Mouse (Mus musculus): Measurements from ENCODE around the gene Wdr74. TPM values are rescaled to one million over a fixed set of nuclear protein-coding genes. Genes with fewer than 3 reads are reported as not detected.
"Not testable (repeated sequence)": the region's sequence is repeated elsewhere in the genome, so short reads cannot be mapped to it uniquely, and the experiment has no call there.

Gene Wdr74
- polyA plus RNA-seq, 1 experiment from 2014 or later, result 54.1 TPM

- H3K4me3 ChIP-seq; H3K9me3 ChIP-seq; H3K9ac ChIP-seq; H3K4me2 ChIP-seq; ATAC-seq (ENCODE audit: extremely low read depth, insufficient number of reproducible peaks, low FRiP score, low TSS enrichment); H3K27ac ChIP-seq (replicated peaks); H3K27me3 ChIP-seq (replicated peaks): not testable (repeated sequence)
- H3K4me1 ChIP-seq, result peaks cover 27% of the 10 kb centered on the region
- H3K36me3 ChIP-seq, result peaks cover 33% of the 10 kb centered on the region
- 53% methylated on average over 3 of the region's 3 CpGs for WGBS
These were observed 7.1 kb upstream of the Wdr74 start for GRCm38 (mm10) chr19:8728335-8729099.

GRCm38 (mm10) chr19:8734334-8734733, 1.3 kb upstream of the Wdr74 start:
- H3K4me1 ChIP-seq, result peaks cover 9% of the 10 kb centered on the region
- H3K4me2 ChIP-seq, result no peak overlapping the region
- WGBS, result 55% methylated on average over 3 of the region's 3 CpGs
- peaks cover 18% of the 10 kb centered on the region for H3K36me3 ChIP-seq
- no peak overlapping the region for H3K27ac ChIP-seq (replicated peaks)
- 0 out of 2 replicates have a peak, but pooled peaks cover 4% of the 10 kb centered on the region for H3K27me3 ChIP-seq (replicated peaks)
- no peak overlapping the region for H3K4me3 ChIP-seq
- ATAC-seq (ENCODE audit: extremely low read depth, insufficient number of reproducible peaks, low FRiP score, low TSS enrichment), result no peak
- no peaks in the 10 kb centered on the region for H3K9me3 ChIP-seq
- H3K9ac ChIP-seq, result no peak overlapping the region

GRCm38 (mm10) chr19:8736160-8736467, 487 bp downstream of the Wdr74 start:
- Histone ChIP-seq H3K27ac (replicated peaks) (peak overlapping the region; percentile 71), H3K36me3 (peaks cover 33% of the 10 kb centered on the region), H3K9me3 (no peaks in the 10 kb centered on the region), H3K27me3 (replicated peaks) (0 out of 2 replicates have a peak, but pooled peaks cover 4% of the 10 kb centered on the region), H3K9ac (peak overlapping the region; percentile 92), H3K4me3 (peak overlapping the region; percentile 96), H3K4me1 (peaks cover 18% of the 10 kb centered on the region), H3K4me2 (peak overlapping the region; percentile 93)
- peak; percentile 12; the same call in 1 of the 2 replicates for ATAC-seq (ENCODE audit: extremely low read depth, insufficient number of reproducible peaks, low FRiP score, low TSS enrichment)
- WGBS, result 2% methylated on average over 11 of the region's 11 CpGs

- ATAC-seq (ENCODE audit: extremely low read depth, insufficient number of reproducible peaks, low FRiP score, low TSS enrichment), result no peak
- H3K27me3 ChIP-seq (replicated peaks), result no peaks in the 10 kb centered on the region
- WGBS, result 89% methylated on average over 7 of the region's 7 CpGs
- H3K4me3 ChIP-seq, result no peak overlapping the region
- no peak overlapping the region for H3K4me2 ChIP-seq
- H3K9me3 ChIP-seq, result no peaks in the 10 kb centered on the region
- H3K36me3 ChIP-seq, result peaks cover 46% of the 10 kb centered on the region
- H3K4me1 ChIP-seq, result peaks cover 34% of the 10 kb centered on the region
- H3K27ac ChIP-seq (replicated peaks), result no peak overlapping the region
- no peak overlapping the region for H3K9ac ChIP-seq
These were observed 3.3 kb downstream of the Wdr74 start for GRCm38 (mm10) chr19:8738911-8739310.

- H3K36me3 ChIP-seq, result peaks cover 53% of the 10 kb centered on the region
- H3K27ac ChIP-seq (replicated peaks), result no peak overlapping the region
- H3K27me3 ChIP-seq (replicated peaks), result no peaks in the 10 kb centered on the region
- H3K4me1 ChIP-seq, result peaks cover 34% of the 10 kb centered on the region
- H3K4me3 ChIP-seq, result no peak overlapping the region
- no peaks in the 10 kb centered on the region for H3K9me3 ChIP-seq
- WGBS, result 89% methylated on average over 6 of the region's 6 CpGs
- no peak overlapping the region for H3K9ac ChIP-seq
- ATAC-seq (ENCODE audit: extremely low read depth, insufficient number of reproducible peaks, low FRiP score, low TSS enrichment), result no peak
- H3K4me2 ChIP-seq, result no peak overlapping the region
These were observed 4.0 kb downstream of the Wdr74 start for GRCm38 (mm10) chr19:8739646-8740045.

GRCm38 (mm10) chr19:8740603-8741002, 5.0 kb downstream of the Wdr74 start, which contains the start of gene 1700092M07Rik:
TSS of gene 1700092M07Rik (plus strand) at chr19:8740718.
- H3K27ac ChIP-seq (replicated peaks), result peak within 1 kb of the TSS; percentile 98
- H3K36me3 ChIP-seq, result peaks cover 63% of the 10 kb centered on the region
- no peaks in the 10 kb centered on the region for H3K27me3 ChIP-seq (replicated peaks)
- H3K9ac ChIP-seq, result peak within 1 kb of the TSS; percentile 97
- H3K4me2 ChIP-seq, result peak within 1 kb of the TSS; percentile 100
- no peaks in the 10 kb centered on the region for H3K9me3 ChIP-seq
- peak within 1 kb of the TSS; percentile 98 for H3K4me3 ChIP-seq
- WGBS, result 67% methylated on average over 14 of the region's 14 CpGs
- peaks cover 30% of the 10 kb centered on the region for H3K4me1 ChIP-seq
- no peak for ATAC-seq (ENCODE audit: extremely low read depth, insufficient number of reproducible peaks, low FRiP score, low TSS enrichment)

- Histone ChIP-seq H3K4me2 (peak within 1 kb of the TSS; percentile 100), H3K27me3 (replicated peaks) (no peaks in the 10 kb centered on the region), H3K27ac (replicated peaks) (peak within 1 kb of the TSS; percentile 98), H3K36me3 (peaks cover 71% of the 10 kb centered on the region), H3K4me1 (peaks cover 30% of the 10 kb centered on the region), H3K9ac (peak within 1 kb of the TSS; percentile 97), H3K4me3 (peak within 1 kb of the TSS; percentile 98), H3K9me3 (no peaks in the 10 kb centered on the region)
- peak; percentile 95 for ATAC-seq (ENCODE audit: extremely low read depth, insufficient number of reproducible peaks, low FRiP score, low TSS enrichment)
- WGBS, result under 1% methylated on average over 36 of the region's 36 CpGs
These were observed 5.7 kb downstream of the Wdr74 start, which contains the start of gene Stx5a for GRCm38 (mm10) chr19:8741243-8741869. TSS of gene Stx5a (plus strand) at chr19:8741413.

- ATAC-seq (ENCODE audit: extremely low read depth, insufficient number of reproducible peaks, low FRiP score, low TSS enrichment), result no peak
- no peaks in the 10 kb centered on the region for H3K27me3 ChIP-seq (replicated peaks)
These were observed 6.5 kb downstream of the Wdr74 start for GRCm38 (mm10) chr19:8742176-8742575.

GRCm38 (mm10) chr19:8745382-8745781, 9.8 kb downstream of the Wdr74 start:
- no peaks in the 10 kb centered on the region for H3K9me3 ChIP-seq

More at GRCm38 (mm10) chr19:8742176-8742575, 6.5 kb downstream of the Wdr74 start:
- Histone ChIP-seq H3K4me1 (peaks cover 25% of the 10 kb centered on the region), H3K4me3 (peak overlapping the region; percentile 98), H3K27ac (replicated peaks) (peak overlapping the region; percentile 98), H3K9me3 (no peaks in the 10 kb centered on the region), H3K9ac (peak overlapping the region; percentile 97), H3K4me2 (peak overlapping the region; percentile 100), H3K36me3 (peaks cover 79% of the 10 kb centered on the region)
- 12% methylated on average over 14 of the region's 14 CpGs for WGBS

GRCm38 (mm10) chr19:8747368-8747767, 11.7 kb downstream of the Wdr74 start:
- Histone ChIP-seq H3K27ac (replicated peaks) (no peak overlapping the region), H3K4me3 (no peak overlapping the region), H3K27me3 (replicated peaks) (no peaks in the 10 kb centered on the region), H3K4me1 (peaks cover 13% of the 10 kb centered on the region), H3K9ac (no peak overlapping the region), H3K36me3 (peaks cover 98% of the 10 kb centered on the region), H3K4me2 (no peak overlapping the region), H3K9me3 (no peaks in the 10 kb centered on the region)
- WGBS, result 68% methylated on average over 2 of the region's 2 CpGs
- no peak for ATAC-seq (ENCODE audit: extremely low read depth, insufficient number of reproducible peaks, low FRiP score, low TSS enrichment)

More at GRCm38 (mm10) chr19:8745382-8745781, 9.8 kb downstream of the Wdr74 start:
- peaks cover 83% of the 10 kb centered on the region for H3K36me3 ChIP-seq
- no peak overlapping the region for H3K4me3 ChIP-seq
- H3K27ac ChIP-seq (replicated peaks), result no peak overlapping the region
- H3K4me1 ChIP-seq, result peaks cover 23% of the 10 kb centered on the region
- H3K27me3 ChIP-seq (replicated peaks), result no peaks in the 10 kb centered on the region
- H3K9ac ChIP-seq, result no peak overlapping the region
- WGBS, result 90% methylated on average over 1 of the region's 1 CpGs
- no peak overlapping the region for H3K4me2 ChIP-seq
- no peak for ATAC-seq (ENCODE audit: extremely low read depth, insufficient number of reproducible peaks, low FRiP score, low TSS enrichment)

- Histone ChIP-seq H3K9ac (peak overlapping the region; percentile 89; the same call in 1 of the 2 replicates), H3K4me2 (peak overlapping the region; percentile 87), H3K36me3 (peaks cover 53% of the 10 kb centered on the region), H3K27me3 (replicated peaks) (no peaks in the 10 kb centered on the region), H3K4me3 (peak overlapping the region; percentile 73), H3K27ac (replicated peaks) (no peak overlapping the region), H3K4me1 (peaks cover 35% of the 10 kb centered on the region), H3K9me3 (no peaks in the 10 kb centered on the region)
- 50% methylated on average over 3 of the region's 3 CpGs for WGBS
- no peak for ATAC-seq (ENCODE audit: extremely low read depth, insufficient number of reproducible peaks, low FRiP score, low TSS enrichment)
These were observed 20.0 kb downstream of the Wdr74 start for GRCm38 (mm10) chr19:8755652-8756051.
